19 mouse cellular contexts compared by ENCODE assay signal in genomic region chr7:93067464-93068015, GRCm38 (mm10). TPM values are rescaled to one million over a fixed set of nuclear protein-coding genes. Genes with fewer than 3 reads are reported as not detected.
A peak's percentile ranks its signal among the peaks of the same experiment; 100 is the strongest.
DNase-seq lines count a peak whose midpoint lies in the region; ATAC-seq and TF ChIP-seq lines count a peak whose summit lies in the region.
"Had no signal": no experiment of that assay in that cellular context is flagged by ENCODE, and none has a peak within 500 bp of the region (broad histone marks: within the 10 kb centered on the region; RNA-seq: fewer than 3 reads in every experiment).

No protein-coding gene starts in this region.

- H3K9ac ChIP-seq in hindbrain, postnatal 0 days (replicated peaks; ENCODE audit: low read length), result no peak overlapping the region
- H3K9ac ChIP-seq in limb, embryonic 11.5 days (ENCODE audit: low read length), result no peak overlapping the region
- H3K9ac ChIP-seq: kidney, embryonic 15.5 days; lung, embryonic 15.5 days had no signal

- no peaks in the 10 kb centered on the region for H3K27me3 ChIP-seq in hindbrain, embryonic 10.5 days (ENCODE audit: insufficient read depth, poor library complexity, severe bottlenecking)
- H3K27me3 ChIP-seq in hindbrain, postnatal 0 days (ENCODE audit: insufficient read depth, low read length), result no peaks in the 10 kb centered on the region
- H3K27me3 ChIP-seq in forebrain, embryonic 10.5 days (ENCODE audit: poor library complexity, severe bottlenecking), result peaks cover 23% of the 10 kb centered on the region
- no peaks in the 10 kb centered on the region for H3K27me3 ChIP-seq in limb, embryonic 11.5 days (ENCODE audit: control insufficient read depth, insufficient read depth, low read length)
- H3K27me3 ChIP-seq: kidney, embryonic 15.5 days; lung, embryonic 15.5 days; Patski had no signal

- H3K4me3 ChIP-seq in hindbrain, embryonic 10.5 days, result no peak overlapping the region
- no peak overlapping the region for H3K4me3 ChIP-seq in hindbrain, postnatal 0 days (ENCODE audit: low read length)
- H3K4me3 ChIP-seq in forebrain, embryonic 10.5 days, result no peak overlapping the region; the same call in 1 of the 2 replicates
- H3K4me3 ChIP-seq in limb, embryonic 11.5 days (ENCODE audit: low read depth, low read length), result no peak overlapping the region
- H3K4me3 ChIP-seq: heart, embryonic 10.5 days; kidney, embryonic 15.5 days; lung, embryonic 15.5 days had no signal

- H3K27ac ChIP-seq in hindbrain, embryonic 10.5 days, result peak overlapping the region; percentile 47
- no peak overlapping the region for H3K27ac ChIP-seq in hindbrain, postnatal 0 days
- H3K27ac ChIP-seq in forebrain, embryonic 10.5 days, result peak overlapping the region; percentile 63
- H3K27ac ChIP-seq in limb, embryonic 11.5 days (replicated peaks; ENCODE audit: low read depth, low read length), result peak overlapping the region; percentile 53; the same call in 1 of the 2 replicates
- H3K27ac ChIP-seq: heart, embryonic 10.5 days; kidney, embryonic 15.5 days; lung, embryonic 15.5 days had no signal

- no peak for DNase-seq in hindbrain, embryonic 10.5 days (ENCODE audit: low spot score)
- no peak for DNase-seq in hindbrain, postnatal 0 days (ENCODE audit: low spot score)
- DNase-seq in R1 (ENCODE audit: low read depth, low spot score), result peak; percentile 57
- DNase-seq in forebrain, embryonic 10.5 days (ENCODE audit: extremely low spot score, low spot score), result peak; percentile 42
- DNase-seq in limb, embryonic 11.5 days (ENCODE audit: low spot score), result peak; percentile 46
- DNase-seq in adrenal gland, postnatal 14 days, result no peak
- DNase-seq in adrenal gland, adult (ENCODE audit: inconsistent age in 2 of 2, low spot score in 1 of 2), result no peak
- no peak for DNase-seq in right cerebral cortex, adult 18-20 months
- DNase-seq: adrenal gland, adult 2 months; cerebellum, adult 18-20 months; gastrocnemius, postnatal 14 days; heart, postnatal 14 days; right cerebral cortex, postnatal 4 days had no signal

- whole genome bisulfite sequencing in hindbrain, embryonic 10.5 days, result 44% methylated on average over 7 of the region's 7 CpGs
- 47% methylated on average over 7 of the region's 7 CpGs for WGBS in hindbrain, postnatal 0 days
- WGBS in forebrain, embryonic 10.5 days, result 19% methylated on average over 7 of the region's 7 CpGs
- WGBS in limb, embryonic 11.5 days, result 37% methylated on average over 7 of the region's 7 CpGs

- no peak for ATAC-seq in hindbrain, postnatal 0 days
- ATAC-seq in limb, embryonic 11.5 days (ENCODE audit: insufficient number of reproducible peaks, low FRiP score, low TSS enrichment, low read depth), result peak; percentile 37; the same call in 1 of the 2 replicates
- ATAC-seq: Patski had no signal

- H3K9me3 ChIP-seq in hindbrain, embryonic 10.5 days, result no peaks in the 10 kb centered on the region
- no peaks in the 10 kb centered on the region for H3K9me3 ChIP-seq in hindbrain, postnatal 0 days (ENCODE audit: low read length)
- H3K9me3 ChIP-seq in forebrain, embryonic 10.5 days, result peaks cover 8% of the 10 kb centered on the region
- H3K9me3 ChIP-seq in limb, embryonic 11.5 days (ENCODE audit: control insufficient read depth, low read length), result no peaks in the 10 kb centered on the region
- H3K9me3 ChIP-seq: heart, embryonic 10.5 days; kidney, embryonic 15.5 days; lung, embryonic 15.5 days had no signal

- H3K36me3 ChIP-seq in hindbrain, embryonic 10.5 days, result no peaks in the 10 kb centered on the region
- H3K36me3 ChIP-seq in hindbrain, postnatal 0 days (ENCODE audit: insufficient read depth, low read length), result no peaks in the 10 kb centered on the region
- H3K36me3 ChIP-seq in forebrain, embryonic 10.5 days (replicated peaks), result no peaks in the 10 kb centered on the region
- no peaks in the 10 kb centered on the region for H3K36me3 ChIP-seq in limb, embryonic 11.5 days (ENCODE audit: control insufficient read depth, insufficient read depth, low read length)
- H3K36me3 ChIP-seq: heart, embryonic 10.5 days; kidney, embryonic 15.5 days; lung, embryonic 15.5 days had no signal

- TF ChIP-seq CTCF in hindbrain, postnatal 0 days (IDR thresholded peaks at IDR 0.05; ENCODE audit: low read depth), result no peak

- H3K4me1 ChIP-seq in hindbrain, embryonic 10.5 days (replicated peaks), result peaks cover 21% of the 10 kb centered on the region
- H3K4me1 ChIP-seq in hindbrain, postnatal 0 days (ENCODE audit: insufficient read depth, low read length), result no peaks in the 10 kb centered on the region
- peaks cover 51% of the 10 kb centered on the region for H3K4me1 ChIP-seq in forebrain, embryonic 10.5 days
- H3K4me1 ChIP-seq in limb, embryonic 11.5 days (ENCODE audit: control insufficient read depth, insufficient read depth, low read length), result peaks cover 7% of the 10 kb centered on the region; the same call in 1 of the 2 replicates
- H3K4me1 ChIP-seq: heart, embryonic 10.5 days; kidney, embryonic 15.5 days; lung, embryonic 15.5 days had no signal

- no peak overlapping the region for H3K4me2 ChIP-seq in hindbrain, postnatal 0 days (ENCODE audit: low read depth, low read length)
- H3K4me2 ChIP-seq in limb, embryonic 11.5 days (ENCODE audit: low read depth, severe bottlenecking), result no peak overlapping the region
- H3K4me2 ChIP-seq: kidney, embryonic 15.5 days; lung, embryonic 15.5 days had no signal

RNA-seq across cellular contexts. Expression of gene Fam181b, which starts 12.1 kb away (rescaled TPM):
- polyA plus RNA-seq in hindbrain, embryonic 10.5 days (2016; fragmentation: Nextera tagmentation; extraction: Ambion mirVana), result 30.1 and 40.4 TPM in 2 replicates
- 98.9 and 107 TPM in 2 replicates for total RNA-seq in hindbrain, postnatal 0 days (2014; rRNA removed)
- 55.2 and 59.5 TPM in 2 replicates for polyA plus RNA-seq in hindbrain, postnatal 0 days (2015; fragmentation: Nextera tagmentation; extraction: Ambion mirVana)
- polyA plus RNA-seq in forebrain, embryonic 10.5 days (2016; fragmentation: Nextera tagmentation; extraction: Ambion mirVana), result 33.3 and 34.6 TPM in 2 replicates
- polyA plus RNA-seq in limb, embryonic 11.5 days (2014; fragmentation: Nextera tagmentation; extraction: Ambion mirVana), result 28.6 and 38.6 TPM in 2 replicates
- 4.3 and 5.4 TPM in 2 replicates for total RNA-seq in adrenal gland, postnatal 14 days (2021)
- total RNA-seq: common myeloid progenitor, adult 5-6 weeks; megakaryocyte-erythroid progenitor cell, adult 5-6 weeks had no signal
- polyA plus RNA-seq: Patski had no signal

Comparison
In these comparisons a context has a peak if more than half of its experiments do, and no peak if none do; other contexts are left out.
1. DNase-seq: peak in R1 (single experiment), forebrain, embryonic 10.5 days (single experiment) and limb, embryonic 11.5 days (single experiment); none in hindbrain, embryonic 10.5 days (single experiment), hindbrain, postnatal 0 days (single experiment), adrenal gland, postnatal 14 days (single experiment), adrenal gland, adult (0 of 2) and right cerebral cortex, adult 18-20 months (single experiment).